Mouse (Mus musculus): ENCODE data around the gene Ralgapa1. TPM values are rescaled to one million over a fixed set of nuclear protein-coding genes. Genes with fewer than 3 reads are reported as not detected.

Ralgapa1 gene
- total and polyA plus RNA-seq, 3 experiments, result 14.1 to 111 (median 29.7) TPM

- Histone ChIP-seq H3K9ac (ENCODE audit: control insufficient read depth, low read depth, low read length, poor library complexity, severe bottlenecking) (no peak overlapping the region), H3K4me3 (ENCODE audit: control insufficient read depth in 1 of 2, insufficient read depth in 1 of 2, low read depth in 2 of 2, low read length in 2 of 2) (no peak overlapping the region), H3K9me3 (replicated peaks; ENCODE audit: insufficient read depth, low read length) (no peaks in the 10 kb centered on the region), H3K4me1 (ENCODE audit: control insufficient read depth in 1 of 2, insufficient read depth in 2 of 2, low read length in 2 of 2) (peaks cover 5 to 9% of the 10 kb centered on the region in 2 experiments), H3K79me2 (ENCODE audit: control insufficient read depth, insufficient read depth, low read length, poor library complexity) (no peaks in the 10 kb centered on the region), H3K27ac (ENCODE audit: control insufficient read depth, low read depth, low read length) (no peak overlapping the region), H3K36me3 (ENCODE audit: control insufficient read depth in 1 of 2, insufficient read depth in 2 of 2, low read length in 2 of 2) (peaks cover 16 to 19% of the 10 kb centered on the region in 2 experiments), H3K27me3 (ENCODE audit: control insufficient read depth in 1 of 2, insufficient read depth in 2 of 2, low read length in 2 of 2) (no peaks in the 10 kb centered on the region)
- peak; percentile 35 for DNase-seq (ENCODE audit: low read depth, low spot score)
- no peak for TF ChIP-seq NRF1 (IDR thresholded peaks at IDR 0.05; ENCODE audit: insufficient read depth, low read depth, low read length, poor library complexity, severe bottlenecking)
- TF ChIP-seq EP300 (IDR thresholded peaks at IDR 0.05; ENCODE audit: low read depth in 1 of 2, low read length in 2 of 2), result peak in 1 of 2 experiments; percentile 48; a peak in 1 of 4 replicates
- no peak for TF ChIP-seq BHLHE40 (IDR thresholded peaks at IDR 0.05; ENCODE audit: borderline replicate concordance, low read depth, low read length)
- TF ChIP-seq SIN3A (IDR thresholded peaks at IDR 0.05; ENCODE audit: low read length), result 0 out of 2 replicates have a peak, but pooled peaks have one; percentile 20
- no peak for TF ChIP-seq MYC (IDR thresholded peaks at IDR 0.05; ENCODE audit: low read depth, low read length)
- peak; percentile 56 for TF ChIP-seq GATA1 (IDR thresholded peaks at IDR 0.05; ENCODE audit: low read depth, low read length)
- no peak for TF ChIP-seq SMC3 (IDR thresholded peaks at IDR 0.05; ENCODE audit: low read depth, low read length)
- 0 out of 2 replicates have a peak, but pooled peaks have one; percentile 32 for TF ChIP-seq ETS1 (IDR thresholded peaks at IDR 0.05; ENCODE audit: low read depth, low read length)
- TF ChIP-seq HCFC1 (IDR thresholded peaks at IDR 0.05; ENCODE audit: low read depth, low read length), result no peak
- TF ChIP-seq ELF1 (IDR thresholded peaks at IDR 0.05; ENCODE audit: low read depth, low read length), result 0 out of 2 replicates have a peak, but pooled peaks have one; percentile 14
- no peak for TF ChIP-seq MAFK (IDR thresholded peaks at IDR 0.05; ENCODE audit: borderline replicate concordance, low read depth, low read length)
These were observed 43.6 kb downstream of the Ralgapa1 start for GRCm38 (mm10) chr12:55777356-55777755.

- TF ChIP-seq NRF1 (IDR thresholded peaks at IDR 0.05; ENCODE audit: insufficient read depth, low read depth, low read length, poor library complexity, severe bottlenecking), result no peak
- TF ChIP-seq EP300 (IDR thresholded peaks at IDR 0.05; ENCODE audit: low read depth in 1 of 2, low read length in 2 of 2), result peak in 1 of 2 experiments; percentile 43; a peak in 1 of 4 replicates
- peak; percentile 69; the same call in 1 of the 2 replicates for TF ChIP-seq BHLHE40 (IDR thresholded peaks at IDR 0.05; ENCODE audit: borderline replicate concordance, low read depth, low read length)
- Histone ChIP-seq H3K9ac (ENCODE audit: control insufficient read depth, low read depth, low read length, poor library complexity, severe bottlenecking) (no peak overlapping the region), H3K4me1 (ENCODE audit: control insufficient read depth in 1 of 2, insufficient read depth in 2 of 2, low read length in 2 of 2) (peaks cover 4 to 6% of the 10 kb centered on the region in 2 experiments; a peak in 2 of 4 replicates), H3K9me3 (replicated peaks; ENCODE audit: insufficient read depth, low read length) (no peaks in the 10 kb centered on the region), H3K27ac (ENCODE audit: control insufficient read depth, low read depth, low read length) (no peak overlapping the region), H3K36me3 (ENCODE audit: control insufficient read depth in 1 of 2, insufficient read depth in 2 of 2, low read length in 2 of 2) (peaks cover 14 to 21% of the 10 kb centered on the region in 2 experiments), H3K27me3 (ENCODE audit: control insufficient read depth in 1 of 2, insufficient read depth in 2 of 2, low read length in 2 of 2) (no peaks in the 10 kb centered on the region), H3K4me3 (ENCODE audit: control insufficient read depth in 1 of 2, insufficient read depth in 1 of 2, low read depth in 2 of 2, low read length in 2 of 2) (no peak overlapping the region), H3K79me2 (ENCODE audit: control insufficient read depth, insufficient read depth, low read length, poor library complexity) (no peaks in the 10 kb centered on the region)
- peak; percentile 76 for DNase-seq (ENCODE audit: low read depth, low spot score)
These were observed 46.7 kb downstream of the Ralgapa1 start for GRCm38 (mm10) chr12:55774316-55774715.

GRCm38 (mm10) chr12:55720319-55720718 is 100.6 kb downstream of the Ralgapa1 start:
- H3K36me3 ChIP-seq (ENCODE audit: control insufficient read depth in 1 of 2, insufficient read depth in 2 of 2, low read length in 2 of 2), result peaks cover 0 to 3% of the 10 kb centered on the region in 2 experiments; a peak in 1 of 4 replicates
- no peak for TF ChIP-seq HCFC1 (IDR thresholded peaks at IDR 0.05; ENCODE audit: low read depth, low read length)
- no peak for TF ChIP-seq E2F4 (IDR thresholded peaks at IDR 0.05; ENCODE audit: borderline replicate concordance, low read depth, low read length)
- TF ChIP-seq ETS1 (IDR thresholded peaks at IDR 0.05; ENCODE audit: low read depth, low read length), result no peak
- TF ChIP-seq USF1 (IDR thresholded peaks at IDR 0.05; ENCODE audit: low read depth, low read length), result no peak
- TF ChIP-seq ELF1 (IDR thresholded peaks at IDR 0.05; ENCODE audit: low read depth, low read length), result no peak
- peak; percentile 22 to 93 (median 74); a peak in 5 of 6 replicates for TF ChIP-seq CTCF (IDR thresholded peaks at IDR 0.05 in 2 of 3, conservative IDR thresholded peaks at IDR 0.05 in 1 of 3; ENCODE audit: control insufficient read depth in 1 of 3, insufficient read depth in 1 of 3, low read depth in 2 of 3, low read length in 3 of 3, poor library complexity in 1 of 3, severe bottlenecking in 1 of 3)
- TF ChIP-seq CHD2 (IDR thresholded peaks at IDR 0.05; ENCODE audit: low read length), result no peak
- no peak for TF ChIP-seq JUND (IDR thresholded peaks at IDR 0.05; ENCODE audit: low read depth, low read length)
- no peak for TF ChIP-seq MAFK (IDR thresholded peaks at IDR 0.05; ENCODE audit: borderline replicate concordance, low read depth, low read length)
- TF ChIP-seq TAL1 (IDR thresholded peaks at IDR 0.05; ENCODE audit: low read length), result no peak
- TF ChIP-seq MAX (IDR thresholded peaks at IDR 0.05; ENCODE audit: low read length), result no peak
- TF ChIP-seq GABPA (IDR thresholded peaks at IDR 0.05; ENCODE audit: low read depth, low read length), result no peak
- TF ChIP-seq ZMIZ1 (IDR thresholded peaks at IDR 0.05; ENCODE audit: low read depth, low read length), result no peak
- no peak for TF ChIP-seq MEF2A (IDR thresholded peaks at IDR 0.05; ENCODE audit: extremely low read depth, insufficient replicate concordance, low read depth, low read length, poor library complexity, severe bottlenecking)
- TF ChIP-seq POLR2AphosphoS2 (IDR thresholded peaks at IDR 0.05; ENCODE audit: low read length), result no peak
- peak; percentile 82 for TF ChIP-seq SMC3 (IDR thresholded peaks at IDR 0.05; ENCODE audit: low read depth, low read length)
- peak; percentile 78 for TF ChIP-seq GATA1 (IDR thresholded peaks at IDR 0.05; ENCODE audit: low read depth, low read length)

More at GRCm38 (mm10) chr12:55720319-55720718, 100.6 kb downstream of the Ralgapa1 start:
- Histone ChIP-seq H3K27ac (ENCODE audit: control insufficient read depth, low read depth, low read length) (no peak overlapping the region), H3K79me2 (ENCODE audit: control insufficient read depth, insufficient read depth, low read length, poor library complexity) (no peaks in the 10 kb centered on the region), H3K9ac (ENCODE audit: control insufficient read depth, low read depth, low read length, poor library complexity, severe bottlenecking) (no peak overlapping the region), H3K4me3 (ENCODE audit: control insufficient read depth in 1 of 2, insufficient read depth in 1 of 2, low read depth in 2 of 2, low read length in 2 of 2) (no peak overlapping the region), H3K4me1 (ENCODE audit: control insufficient read depth in 1 of 2, insufficient read depth in 2 of 2, low read length in 2 of 2) (no peaks in the 10 kb centered on the region), H3K27me3 (ENCODE audit: control insufficient read depth in 1 of 2, insufficient read depth in 2 of 2, low read length in 2 of 2) (no peaks in the 10 kb centered on the region), H3K9me3 (replicated peaks; ENCODE audit: insufficient read depth, low read length) (no peaks in the 10 kb centered on the region)
- peak; percentile 69 for DNase-seq (ENCODE audit: low read depth, low spot score)
